Mouse (Mus musculus) embryonic facial prominence, embryonic 13.5 days (tissue): ENCODE measurements around the gene Snrpn. TPM values are rescaled to one million over a fixed set of nuclear protein-coding genes. Genes with fewer than 3 reads are reported as not detected.

Experiments used
- ATAC-seq: fragments of 200-750 bp; cut with Nextera tagmentation; 2 replicates; pipeline ENCODE4 v1.8.0; 2017; ENCODE audit warnings: low read depth; ENCODE audit not compliant: insufficient number of reproducible peaks, insufficient read depth, low FRiP score, low TSS enrichment
- H3K27ac ChIP-seq: fragments of 300-500 bp; sonication (generic); 2 replicates; pipeline ENCODE4 v1.5.1; 2015; ENCODE audit warnings: moderate library complexity, mild to moderate bottlenecking, inconsistent platforms
- H3K27me3 ChIP-seq: fragments of 300-500 bp; sonication (generic); 2 replicates; pipeline ENCODE4 v1.6.1; 2015; ENCODE audit warnings: mild to moderate bottlenecking, inconsistent platforms
- H3K36me3 ChIP-seq: fragments of 300-500 bp; sonication (generic); 2 replicates; pipeline ENCODE4 v1.6.1; 2015; ENCODE audit warnings: mild to moderate bottlenecking, inconsistent platforms
- H3K4me1 ChIP-seq: fragments of 300-500 bp; sonication (generic); 2 replicates; pipeline ENCODE4 v1.6.1; 2015; ENCODE audit warnings: inconsistent platforms
- H3K4me2 ChIP-seq: fragments of 300-500 bp; sonication (generic); 2 replicates; pipeline ENCODE4 v1.6.1; 2015; ENCODE audit warnings: moderate library complexity, mild to moderate bottlenecking, inconsistent platforms
- H3K4me3 ChIP-seq: fragments of 300-500 bp; sonication (generic); 2 replicates; pipeline ENCODE4 v1.5.1; 2015; ENCODE audit warnings: mild to moderate bottlenecking, inconsistent platforms
- H3K9ac ChIP-seq: fragments of 300-500 bp; sonication (generic); 2 replicates; pipeline ENCODE4 v1.6.1; 2015; ENCODE audit warnings: mild to moderate bottlenecking, inconsistent platforms
- H3K9me3 ChIP-seq: fragments of 300-500 bp; sonication (generic); 2 replicates; pipeline ENCODE4 v1.6.1; 2016; ENCODE audit warnings: inconsistent platforms
- WGBS: fragments of 180-500 bp; shearing (Covaris S2); methylation state at CpG from one replicate; pipeline ENCODE4 v1.1.7; 2015; ENCODE audit warnings: mixed read lengths; 5-methylcytosine and 5-hydroxymethylcytosine counted together
- polyA plus RNA-seq: library from polyadenylated mRNA; unstranded; fragments of >200 nt; fragmentation: Nextera tagmentation; extraction: Ambion mirVana; gene quantifications from 2 replicates; pipeline ENCODE4 v1.2.1, GENCODE M21; 2015

Gene Snrpn
- polyA plus RNA-seq, 1 experiment from 2014 or later, result 49.7 TPM

- peaks cover 24% of the 10 kb centered on the region for H3K9me3 ChIP-seq
- 0 out of 2 replicates have a peak, but pooled peaks cover 3% of the 10 kb centered on the region for H3K4me1 ChIP-seq
- 42% methylated on average over 2 of the region's 2 CpGs for WGBS
- no peak overlapping the region for H3K27ac ChIP-seq
- H3K36me3 ChIP-seq, result no peaks in the 10 kb centered on the region
- H3K4me3 ChIP-seq, result no peak overlapping the region
- no peaks in the 10 kb centered on the region for H3K27me3 ChIP-seq
- no peak overlapping the region for H3K9ac ChIP-seq
- no peak for ATAC-seq
- H3K4me2 ChIP-seq, result no peak overlapping the region
Measured at GRCm38 (mm10) chr7:60006262-60006661, 133.8 kb downstream of the Snrpn start.

- H3K27ac ChIP-seq, result peak within 1 kb of the TSS; percentile 22
- 0 out of 2 replicates have a peak, but pooled peaks have one; percentile 10 for ATAC-seq
- H3K27me3 ChIP-seq, result no peaks in the 10 kb centered on the region
- H3K4me1 ChIP-seq, result 0 out of 2 replicates have a peak, but pooled peaks cover 3% of the 10 kb centered on the region
- peak within 1 kb of the TSS; percentile 66 for H3K4me2 ChIP-seq
- H3K9me3 ChIP-seq, result peaks cover 24% of the 10 kb centered on the region
- peak within 1 kb of the TSS; percentile 70 for H3K9ac ChIP-seq
- H3K36me3 ChIP-seq, result no peaks in the 10 kb centered on the region
- H3K4me3 ChIP-seq, result peak within 1 kb of the TSS; percentile 53
- 52% methylated on average over 30 of the region's 30 CpGs for WGBS
Measured at GRCm38 (mm10) chr7:60004606-60005330, 135.3 kb downstream of the Snrpn start, which contains the start of the genes Snurf and Gm38393. TSS of gene Snurf (minus strand) at chr7:60005049. TSS of gene Gm38393 (minus strand) at chr7:60005064.

- no peaks in the 10 kb centered on the region for H3K27me3 ChIP-seq
- peak overlapping the region; percentile 22 for H3K27ac ChIP-seq
- H3K4me2 ChIP-seq, result peak overlapping the region; percentile 66
- 0 out of 2 replicates have a peak, but pooled peaks cover 3% of the 10 kb centered on the region for H3K4me1 ChIP-seq
- peaks cover 24% of the 10 kb centered on the region for H3K9me3 ChIP-seq
- no peaks in the 10 kb centered on the region for H3K36me3 ChIP-seq
- WGBS, result 54% methylated on average over 22 of the region's 22 CpGs
- peak; percentile 74; the same call in 1 of the 2 replicates for ATAC-seq
- peak overlapping the region; percentile 70 for H3K9ac ChIP-seq
- H3K4me3 ChIP-seq, result peak overlapping the region; percentile 53
Measured at GRCm38 (mm10) chr7:60003921-60004605, 136.0 kb downstream of the Snrpn start.

- H3K9me3 ChIP-seq, result peaks cover 24% of the 10 kb centered on the region
- H3K9ac ChIP-seq, result peak overlapping the region; percentile 70; the same call in 1 of the 2 replicates
- H3K4me2 ChIP-seq, result peak overlapping the region; percentile 66
- H3K4me1 ChIP-seq, result 0 out of 2 replicates have a peak, but pooled peaks cover 3% of the 10 kb centered on the region
- H3K27ac ChIP-seq, result no peak overlapping the region
- WGBS, result 52% methylated on average over 12 of the region's 12 CpGs
- peak overlapping the region; percentile 53 for H3K4me3 ChIP-seq
- H3K27me3 ChIP-seq, result no peaks in the 10 kb centered on the region
- 0 out of 2 replicates have a peak, but pooled peaks have one; percentile 26 for ATAC-seq
- H3K36me3 ChIP-seq, result no peaks in the 10 kb centered on the region
Measured at GRCm38 (mm10) chr7:60003006-60003865, 136.8 kb downstream of the Snrpn start.

- Histone ChIP-seq H3K36me3 (no peaks in the 10 kb centered on the region), H3K27ac (no peak overlapping the region), H3K9me3 (no peaks in the 10 kb centered on the region), H3K4me2 (no peak overlapping the region), H3K9ac (no peak overlapping the region), H3K4me3 (no peak overlapping the region), H3K4me1 (no peaks in the 10 kb centered on the region), H3K27me3 (no peaks in the 10 kb centered on the region)
- 62% methylated on average over 1 of the region's 1 CpGs for WGBS
- ATAC-seq, result no peak
Measured at GRCm38 (mm10) chr7:59978646-59979045, 161.4 kb downstream of the Snrpn start.

Other genes with a start within 250 kb of the Snrpn start
- gene Snurf, start 135.2 kb downstream of the Snrpn start, polyA plus RNA-seq, result 24.4 and 35.9 TPM in 2 replicates
- gene Gm38393, start 135.2 kb downstream of the Snrpn start, polyA plus RNA-seq, result 0.55 and 1.4 TPM in 2 replicates